Mouse (Mus musculus) kidney, adult 2 months (tissue): ENCODE data around the gene Usp54.
A peak's percentile ranks its signal among the peaks of the same experiment; 100 is the strongest.

Experiments used
- CTCF ChIP-seq: fragments of 200-500 bp; conservative IDR thresholded peaks from 2 replicates; pipeline ENCODE4 v1.5.1; 2011; ENCODE audit warnings: low read depth, mild to moderate bottlenecking, control low read depth, low read length, moderate library complexity, mixed read lengths; ENCODE audit not compliant: insufficient read depth, insufficient read length
- POLR2A ChIP-seq: fragments of 200-500 bp; IDR thresholded peaks from one replicate; pipeline ENCODE4 v1.6.1; 2011; ENCODE audit warnings: low read depth, low read length, control low read depth

GRCm38 (mm10) chr14:20672990-20673389 lies 32.1 kb upstream of the Usp54 start:
- TF ChIP-seq CTCF (peak; percentile 46), POLR2A (no peak)
